Mouse (Mus musculus): ENCODE data around the gene Sult3a2.
"Not testable (repeated sequence)": the region's sequence is repeated elsewhere in the genome, so short reads cannot be mapped to it uniquely, and the experiment has no call there.

Gene Sult3a2

DNA sequence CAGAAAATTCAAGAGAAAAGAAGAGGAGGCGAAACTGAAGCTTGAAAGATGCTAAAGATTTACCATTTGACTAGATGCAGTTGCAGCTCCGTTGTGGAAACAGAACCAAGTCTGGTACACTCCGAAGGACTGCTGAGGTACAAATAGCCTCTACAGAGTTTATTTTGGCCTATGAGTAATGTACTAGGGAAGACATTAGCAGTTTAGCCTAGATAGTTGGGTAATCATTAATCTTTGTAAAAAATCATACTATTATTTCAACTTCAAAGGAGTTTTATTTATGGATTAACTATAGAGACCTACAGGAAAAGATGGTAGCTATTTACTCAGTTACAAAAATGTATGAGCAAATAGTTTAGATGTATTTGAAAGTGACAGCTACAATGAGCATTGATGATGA lies at the start of gene Sult3a2:
Sult3a2 (minus strand) TSS at position 101 of the 400 bp plus-strand sequence.
- no peak for DNase-seq (ENCODE audit: low spot score in 2 of 2)

DNA sequence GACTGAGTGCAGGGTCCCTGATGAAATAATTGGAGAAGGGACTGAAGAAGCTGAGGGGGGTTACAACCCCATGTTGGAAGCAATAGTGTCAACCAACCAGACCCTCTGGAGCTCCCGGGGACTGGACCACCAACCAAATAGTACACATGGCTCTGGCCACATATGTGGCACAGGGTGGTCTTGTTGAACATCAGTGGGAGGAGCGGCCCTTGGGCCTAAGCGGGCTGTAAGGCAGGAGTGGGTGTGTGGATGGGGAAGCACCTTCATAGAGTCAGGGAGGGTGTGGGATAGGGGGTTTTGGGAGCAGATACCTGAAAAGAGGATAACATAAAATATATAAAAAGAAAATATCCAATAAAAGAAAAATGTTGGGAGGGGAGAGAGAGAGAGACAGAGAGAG lies 34.4 kb upstream of the Sult3a2 start:
- DNase-seq (ENCODE audit: low spot score in 2 of 2), result no peak

DNA sequence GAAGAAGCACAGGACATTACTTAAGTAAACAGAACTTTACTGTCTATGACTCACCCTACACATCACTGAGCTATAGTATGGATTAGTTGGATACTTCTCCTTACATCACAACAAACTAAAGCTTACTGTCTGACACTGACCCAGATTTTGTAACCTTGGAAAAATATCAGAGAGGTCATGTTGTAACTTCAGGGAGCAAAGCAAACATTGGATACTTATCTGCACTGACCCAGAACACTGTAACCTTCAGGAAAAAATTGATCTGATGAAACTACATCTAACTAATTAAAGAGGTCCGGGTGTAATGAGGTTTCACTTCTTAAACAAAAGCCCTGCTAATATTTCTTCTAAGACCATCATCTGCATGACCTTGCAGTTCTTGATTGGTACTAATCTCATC lies 30.4 kb upstream of the Sult3a2 start:
- DNase-seq (ENCODE audit: low spot score in 2 of 2), result no peak

DNA sequence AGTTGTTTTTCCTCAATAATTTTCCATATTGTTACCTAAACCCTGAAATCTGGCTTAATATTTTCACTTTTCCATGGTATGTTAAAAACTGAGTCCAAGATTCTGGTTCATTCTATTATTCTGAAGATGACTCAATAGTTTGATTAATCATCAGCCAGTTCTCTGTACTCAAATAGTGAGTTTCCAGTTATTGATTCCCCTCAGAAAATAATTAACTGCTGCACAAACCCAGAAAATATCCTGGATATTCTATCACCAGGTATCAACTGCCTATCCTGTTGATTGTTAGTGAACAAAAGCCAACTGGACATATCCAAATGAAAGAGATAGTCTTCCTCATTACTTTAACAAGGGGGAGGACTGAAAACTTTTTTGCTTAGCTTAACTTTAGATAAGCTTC lies 27.8 kb upstream of the Sult3a2 start:
- DNase-seq (ENCODE audit: low spot score in 2 of 2), result no peak

DNA sequence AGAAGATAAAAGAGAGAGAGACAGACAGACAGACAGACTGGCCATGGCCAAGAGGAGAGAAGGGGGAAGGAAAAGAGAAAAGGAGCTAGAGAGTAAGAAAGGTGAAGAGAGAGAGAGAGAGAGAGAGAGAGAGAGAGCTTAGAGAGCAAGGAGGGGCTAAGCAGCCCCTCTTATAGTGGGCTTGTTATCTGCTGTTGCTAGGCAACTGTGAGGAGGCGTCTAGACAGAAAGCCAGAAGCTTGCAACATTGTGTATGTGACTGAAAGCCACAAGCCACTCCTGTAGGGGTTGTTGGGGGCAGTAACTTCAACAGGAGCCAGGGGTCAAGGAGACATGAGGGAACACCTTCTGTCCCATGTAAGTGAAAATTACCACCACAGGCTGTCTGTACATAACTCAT lies 25.3 kb upstream of the Sult3a2 start:
- DNase-seq (ENCODE audit: low spot score in 2 of 2), result no peak

DNA sequence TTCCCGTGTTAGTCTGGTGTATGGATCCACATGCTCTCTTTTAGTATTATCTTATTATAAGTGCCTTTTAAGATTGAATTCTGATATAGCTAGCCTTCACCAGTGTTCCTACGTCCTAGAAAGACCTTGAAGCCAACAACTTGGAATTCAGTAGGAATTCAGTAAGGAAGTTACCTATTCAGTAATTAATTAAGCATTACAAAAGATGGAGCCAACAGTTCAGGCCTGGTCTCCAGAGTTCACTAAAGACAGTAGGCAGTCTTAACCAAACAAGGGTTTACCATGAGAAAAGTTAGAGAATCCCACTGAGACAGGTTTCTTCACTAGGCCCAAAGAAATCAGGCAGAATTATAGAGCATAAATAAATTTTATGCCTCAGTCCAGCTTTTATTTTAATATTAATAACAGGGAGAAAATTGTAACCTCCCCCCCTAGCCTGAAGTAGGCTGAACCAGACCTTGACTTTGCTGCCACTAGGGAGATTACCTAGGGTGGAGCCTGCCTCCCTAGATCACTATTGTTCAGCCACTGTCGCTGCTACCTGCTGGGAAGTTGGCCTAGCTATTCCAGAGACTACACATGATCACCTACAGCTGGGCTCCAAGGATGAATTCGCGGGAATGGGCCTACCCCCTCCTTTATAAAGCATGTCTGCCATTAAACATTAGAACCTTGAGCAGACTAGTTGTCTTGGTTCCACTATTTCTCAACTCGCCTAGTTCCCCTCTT lies 10.9 kb upstream of the Sult3a2 start:
- DNase-seq (ENCODE audit: low spot score in 2 of 2), result not testable (repeated sequence)

DNA sequence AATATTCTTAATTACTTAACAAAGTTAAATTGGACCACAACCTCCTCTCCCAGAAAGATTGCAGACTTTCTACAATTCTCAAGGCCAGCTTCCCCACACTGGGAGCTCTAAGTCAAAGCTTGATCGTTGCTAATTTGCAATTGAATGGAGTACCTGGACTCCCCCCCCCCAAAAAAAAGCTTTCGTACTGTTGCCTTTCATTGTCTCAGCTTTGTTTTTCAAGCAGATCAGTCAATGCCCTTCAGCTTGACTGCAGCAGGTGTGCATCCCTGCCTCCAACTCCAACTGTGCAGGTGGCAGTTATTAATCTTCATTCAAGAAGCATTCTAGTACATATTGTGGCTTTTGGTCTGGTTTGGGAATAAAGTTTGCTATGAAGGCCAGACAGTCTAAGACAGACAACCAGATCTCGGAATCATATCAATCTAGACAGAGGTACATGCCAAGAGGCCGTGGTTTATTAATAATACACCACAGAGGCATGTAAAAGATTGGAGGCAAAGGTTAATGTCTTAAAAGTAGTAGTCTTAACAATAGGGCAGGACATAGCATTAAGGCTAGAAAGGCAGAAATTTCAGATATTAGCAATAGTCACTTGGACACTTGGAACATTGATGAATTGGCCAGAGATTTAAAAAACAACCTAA lies 9.9 kb upstream of the Sult3a2 start:
- DNase-seq (ENCODE audit: low spot score in 2 of 2), result not testable (repeated sequence)

DNA sequence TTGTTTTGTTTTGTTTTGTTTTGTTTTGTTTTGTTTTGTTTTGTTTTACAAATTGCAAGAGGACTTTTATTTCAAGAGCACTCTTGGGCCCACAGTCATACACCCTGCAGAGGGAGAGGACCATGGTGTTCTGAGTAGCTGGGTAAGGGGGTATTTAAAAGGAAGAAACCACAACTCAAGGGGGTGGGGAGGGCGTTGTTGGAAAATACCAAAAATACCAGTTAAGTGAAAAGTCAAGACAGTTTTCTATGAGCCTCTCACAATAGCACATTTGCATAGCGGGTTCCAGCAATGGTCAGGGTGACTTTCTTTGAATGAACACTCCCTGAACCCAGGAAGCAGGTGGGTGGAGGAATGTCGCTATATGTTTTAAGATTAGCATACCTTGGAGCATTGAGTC lies 5.7 kb upstream of the Sult3a2 start:
- not testable (repeated sequence) for DNase-seq (ENCODE audit: low spot score in 2 of 2)

DNA sequence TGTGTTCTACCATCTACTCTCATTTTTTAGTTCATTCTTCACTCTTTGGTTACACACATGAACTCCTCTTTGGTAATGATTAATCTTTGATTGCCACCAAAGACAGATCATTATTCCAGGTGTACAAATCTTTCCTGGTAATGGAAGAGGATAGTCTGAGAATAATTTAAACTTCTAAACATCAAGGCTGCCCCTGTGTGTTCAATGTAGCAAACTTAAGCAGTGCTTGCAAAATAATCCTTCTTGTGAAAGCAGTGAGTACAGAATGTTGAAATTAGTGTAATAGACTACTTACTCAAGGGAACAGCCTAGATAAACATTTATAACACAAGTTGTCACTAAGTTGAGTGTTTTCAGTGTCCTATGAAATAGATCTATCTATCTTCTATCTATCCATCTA lies 1.0 kb upstream of the Sult3a2 start:
- DNase-seq (ENCODE audit: low spot score in 2 of 2), result no peak

DNA sequence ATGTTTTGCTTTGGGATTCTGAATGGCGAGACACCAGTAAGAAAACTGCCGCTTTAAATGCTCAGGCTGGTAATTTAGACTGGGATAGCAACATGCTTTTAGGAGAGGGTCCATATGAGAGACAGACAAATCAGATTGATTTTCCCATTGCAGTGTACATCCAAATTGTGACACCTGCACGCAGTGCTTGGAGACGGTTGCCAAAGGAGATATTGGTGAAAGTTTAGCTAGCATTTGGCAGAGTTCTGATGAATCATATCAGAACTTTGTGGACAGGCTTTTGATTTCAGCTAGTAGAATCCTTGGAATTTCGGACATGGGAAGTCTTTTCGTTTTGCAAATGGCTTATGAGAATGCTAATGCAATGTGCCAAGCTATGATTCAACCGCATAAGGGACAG lies 51.3 kb downstream of the Sult3a2 start:
- DNase-seq (ENCODE audit: low spot score in 2 of 2), result not testable (repeated sequence)

DNA sequence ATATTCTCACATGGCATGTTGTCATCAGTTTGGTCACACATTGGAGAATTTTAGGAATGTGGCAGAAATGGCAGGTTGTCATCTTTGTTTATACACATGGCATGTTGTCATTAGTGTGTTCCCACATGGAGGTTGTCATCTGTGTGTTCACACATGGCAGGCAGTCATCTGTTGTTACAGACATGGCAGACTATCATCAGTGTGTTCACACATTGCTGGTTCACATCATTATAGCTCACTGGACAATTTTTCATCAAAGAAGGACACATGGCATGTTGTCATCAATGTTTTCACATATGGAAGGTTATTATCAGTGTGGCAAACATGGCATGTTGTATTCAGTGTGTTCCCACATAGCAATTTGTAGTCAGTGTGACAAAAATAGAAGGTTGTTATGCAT lies 53.3 kb downstream of the Sult3a2 start:
- DNase-seq (ENCODE audit: low spot score in 2 of 2), result no peak

DNA sequence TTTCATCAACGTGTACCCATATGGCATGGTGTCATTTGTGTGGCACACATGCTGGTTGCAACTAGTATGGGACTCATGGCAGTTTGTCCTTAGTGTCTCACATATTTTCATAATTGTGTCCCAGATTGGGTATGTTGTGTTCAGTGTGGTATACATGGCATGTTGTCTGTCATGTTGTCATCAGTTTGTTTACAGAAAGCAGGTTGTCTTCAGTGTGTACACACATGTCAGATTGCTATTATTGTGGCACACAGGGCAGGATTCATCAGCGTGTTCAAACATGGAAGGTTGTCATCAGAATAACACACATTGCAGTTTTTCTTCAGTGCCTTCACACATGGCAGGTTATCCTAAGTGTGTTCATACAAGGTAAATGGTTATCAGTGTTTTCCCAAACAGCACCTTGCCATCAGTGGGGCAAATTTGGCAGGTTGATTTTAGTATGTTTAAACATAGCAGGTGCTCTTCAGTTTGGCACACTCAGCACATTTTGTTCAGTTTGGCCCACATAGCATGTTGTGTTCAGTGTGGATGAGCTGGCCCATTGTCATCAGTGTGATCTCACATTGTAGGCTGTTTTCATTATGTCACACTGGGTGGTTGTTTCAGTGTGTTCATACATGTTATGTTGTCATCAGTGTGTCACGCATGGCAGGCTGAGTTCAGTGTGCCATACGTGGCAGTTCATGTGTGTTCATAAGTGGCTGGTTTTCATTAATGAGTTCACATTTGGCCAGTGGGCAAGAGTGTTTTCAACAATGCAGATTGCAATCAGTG lies 53.9 kb downstream of the Sult3a2 start:
- no peak for DNase-seq (ENCODE audit: low spot score in 2 of 2)

DNA sequence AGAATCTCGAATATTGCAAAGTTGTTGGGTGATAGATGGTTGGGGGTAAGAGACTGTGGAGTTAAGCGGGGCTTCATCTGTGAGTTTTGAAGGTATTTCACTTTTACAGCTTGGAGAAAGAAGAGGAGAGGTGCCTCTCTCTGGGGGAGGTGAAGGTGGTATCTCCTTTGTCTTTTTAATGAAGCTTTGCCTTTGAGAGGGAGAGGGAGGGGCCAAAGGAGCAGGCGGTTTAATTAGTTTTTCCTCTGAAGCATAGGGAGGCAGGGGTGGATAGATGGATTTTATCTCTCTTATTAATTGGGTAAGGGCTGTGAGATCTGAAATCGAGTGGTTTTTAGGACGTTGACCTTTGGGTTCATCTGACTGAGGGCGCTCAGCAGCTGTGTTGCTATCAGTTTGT lies 62.7 kb downstream of the Sult3a2 start:
- DNase-seq (ENCODE audit: low spot score in 2 of 2), result no peak

DNA sequence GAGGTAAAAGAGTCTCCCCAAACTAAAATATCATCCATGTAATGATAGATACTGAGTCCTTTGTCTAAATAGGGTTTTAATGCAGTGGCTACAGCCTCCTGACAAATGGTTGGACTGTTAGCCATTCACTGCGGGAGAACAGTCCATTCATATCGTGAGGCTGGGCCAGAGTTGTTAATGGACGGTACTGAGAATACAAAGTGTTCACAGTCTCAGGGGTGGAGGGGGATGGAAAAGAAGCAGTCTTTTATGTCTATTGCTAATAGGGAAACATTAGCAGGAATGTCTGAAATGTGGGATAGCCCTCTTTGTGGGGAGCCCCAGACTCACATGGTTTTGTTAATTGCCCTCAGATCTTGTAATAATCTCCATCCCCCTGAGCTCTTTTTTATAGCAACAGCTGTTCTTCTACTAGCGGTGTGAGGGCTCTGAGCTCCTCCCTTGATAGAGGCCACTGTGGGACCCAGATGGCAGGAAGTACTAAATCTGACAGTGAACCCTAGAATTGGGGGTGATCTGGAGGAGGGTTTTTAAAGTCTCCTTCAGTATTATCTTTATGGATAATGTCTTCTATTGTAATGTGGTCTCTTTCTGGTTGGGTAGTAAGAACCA lies 64.6 kb downstream of the Sult3a2 start:
- DNase-seq (ENCODE audit: low spot score in 2 of 2), result no peak

Data from frontal cortex, postnatal 14 days (tissue).